Mouse (Mus musculus) heart, postnatal 0 days (tissue): ENCODE results near the gene Frrs1l.

ENCODE experiments used
- CTCF ChIP-seq: IDR thresholded peaks from 2 replicates; pipeline ENCODE4 v1.5.1; 2016; ENCODE audit warnings: antibody characterized with exemption, control low read depth, low read depth
- EP300 ChIP-seq: IDR thresholded peaks from 2 replicates; pipeline ENCODE4 v1.6.1; 2016; ENCODE audit warnings: antibody characterized with exemption, low read depth

DNA sequence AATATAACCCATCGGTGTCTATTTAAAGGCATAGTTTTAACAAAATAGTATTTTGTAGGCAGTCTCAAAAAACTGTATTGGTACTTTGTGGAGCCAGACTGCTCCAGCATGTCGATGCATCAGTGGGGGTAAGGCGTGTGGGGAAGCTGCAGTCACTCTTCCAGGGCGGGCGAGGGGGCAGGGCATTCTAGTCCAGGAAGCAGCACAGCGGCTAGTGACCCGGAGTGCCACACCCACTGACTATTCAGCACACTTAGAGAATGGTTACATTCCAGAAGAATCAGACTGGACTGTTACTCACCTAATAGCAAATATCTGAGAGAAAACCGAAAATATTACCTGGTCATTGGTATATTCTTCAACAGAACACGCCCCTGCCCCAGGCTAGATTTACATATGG, 32.7 kb downstream of the Frrs1l start:
- TF ChIP-seq CTCF (no peak), EP300 (no peak)
